Mouse (Mus musculus): ENCODE measurements at regions not wholly inside any gene's neighbourhood (a gene's known extent, or its start where the extent isn't known, plus 50 kb on each side); places are given as distances from the start of the nearest gene placed in this dataset.

- TF ChIP-seq POLR2A (IDR thresholded peaks at IDR 0.05; ENCODE audit: extremely low read depth, insufficient read depth, low read length) (no peak), CTCF (IDR thresholded peaks at IDR 0.05; ENCODE audit: extremely low read depth, insufficient read depth, low read length) (no peak)
These were observed 573.9 kb downstream of the Nebl start for GRCm38 (mm10) chr2:17157336-17157735.
